Mouse (Mus musculus) thymus, postnatal 0 days (tissue): ENCODE results near the gene Mrpl43. TPM values are rescaled to one million over a fixed set of nuclear protein-coding genes. Genes with fewer than 3 reads are reported as not detected.

Source experiments
- DNase-seq: peaks from one replicate; pipeline ENCODE4 v3.0.0-alpha.2; 2015; ENCODE audit warnings: low spot score
- polyA plus RNA-seq: library from polyadenylated mRNA; unstranded; fragments of >200 nt; fragmentation: Nextera tagmentation; extraction: Ambion mirVana; gene quantifications from 2 replicates; pipeline ENCODE4 v1.2.1, GENCODE M21; 2015

Mrpl43 gene
- polyA plus RNA-seq, 1 experiment from 2014 or later, result 102 TPM

- DNase-seq, result no peak
Measured at GRCm38 (mm10) chr19:45029571-45029970, 23.3 kb upstream of the Mrpl43 start.

- DNase-seq, result no peak
Measured at GRCm38 (mm10) chr19:45028746-45029145, 22.5 kb upstream of the Mrpl43 start.

GRCm38 (mm10) chr19:45027848-45028247 is 21.6 kb upstream of the Mrpl43 start:
- no peak for DNase-seq

- no peak for DNase-seq
Measured at GRCm38 (mm10) chr19:45026958-45027670, 20.9 kb upstream of the Mrpl43 start.

- DNase-seq, result no peak
Measured at GRCm38 (mm10) chr19:45025937-45026568, 19.8 kb upstream of the Mrpl43 start.

GRCm38 (mm10) chr19:45024775-45025174 is 18.5 kb upstream of the Mrpl43 start:
- no peak for DNase-seq

GRCm38 (mm10) chr19:45023993-45024392 is 17.8 kb upstream of the Mrpl43 start:
- no peak for DNase-seq

- DNase-seq, result no peak
Measured at GRCm38 (mm10) chr19:45021362-45021761, 15.1 kb upstream of the Mrpl43 start.

GRCm38 (mm10) chr19:45020348-45020747 is 14.1 kb upstream of the Mrpl43 start:
- DNase-seq, result no peak

GRCm38 (mm10) chr19:45018351-45018831 is 12.1 kb upstream of the Mrpl43 start:
- DNase-seq, result no peak

GRCm38 (mm10) chr19:45017909-45018308 is 11.7 kb upstream of the Mrpl43 start:
- DNase-seq, result peak; percentile 35

GRCm38 (mm10) chr19:45017216-45017771 is 11.1 kb upstream of the Mrpl43 start:
- peak; percentile 56 for DNase-seq

GRCm38 (mm10) chr19:45016341-45017215 is 10.3 kb upstream of the Mrpl43 start:
- no peak for DNase-seq

GRCm38 (mm10) chr19:45015518-45016281 is 9.5 kb upstream of the Mrpl43 start:
- peak; percentile 77 for DNase-seq

GRCm38 (mm10) chr19:45014981-45015402 is 8.8 kb upstream of the Mrpl43 start:
- peak; percentile 33 for DNase-seq

GRCm38 (mm10) chr19:45014335-45014971 is 8.2 kb upstream of the Mrpl43 start, which contains the start of gene Lzts2:
Gene Lzts2, plus strand, starts transcription at chr19:45014414.
- peak; percentile 28 for DNase-seq

- DNase-seq, result no peak
Measured at GRCm38 (mm10) chr19:45013581-45014225, 7.5 kb upstream of the Mrpl43 start.

GRCm38 (mm10) chr19:45012636-45013035 is 6.4 kb upstream of the Mrpl43 start:
- peak; percentile 44 for DNase-seq

- DNase-seq, result no peak
Measured at GRCm38 (mm10) chr19:45012219-45012618, 6.0 kb upstream of the Mrpl43 start.

- no peak for DNase-seq
Measured at GRCm38 (mm10) chr19:45010646-45011045, 4.4 kb upstream of the Mrpl43 start.
